Mouse (Mus musculus) limb, embryonic 10.5 days (tissue): Measurements from ENCODE around the gene Ahnak2. TPM values are rescaled to one million over a fixed set of nuclear protein-coding genes. Genes with fewer than 3 reads are reported as not detected.

ENCODE experiments used
- DNase-seq: peaks from one replicate; pipeline ENCODE4 v3.0.0-alpha.2; 2017; ENCODE audit warnings: low spot score
- H3K27ac ChIP-seq: fragments of 300-500 bp; sonication (generic); 2 replicates; pipeline ENCODE4 v1.5.1; 2016; ENCODE audit warnings: mild to moderate bottlenecking
- H3K27me3 ChIP-seq: fragments of 300-500 bp; sonication (generic); 2 replicates; pipeline ENCODE4 v1.6.1; 2016; ENCODE audit warnings: low read depth, mild to moderate bottlenecking; ENCODE audit not compliant: poor library complexity, severe bottlenecking
- H3K36me3 ChIP-seq: fragments of 300-500 bp; sonication (generic); 2 replicates; pipeline ENCODE4 v1.6.1; 2016; ENCODE audit warnings: mild to moderate bottlenecking, moderate library complexity
- H3K4me1 ChIP-seq: fragments of 300-500 bp; sonication (generic); 2 replicates; pipeline ENCODE4 v1.6.1; 2016
- H3K4me3 ChIP-seq: fragments of 300-500 bp; sonication (generic); 2 replicates; pipeline ENCODE4 v1.5.1; 2016; ENCODE audit warnings: mild to moderate bottlenecking, moderate library complexity
- H3K9me3 ChIP-seq: fragments of 300-500 bp; sonication (generic); replicated peaks from 2 replicates; pipeline ENCODE4 v1.6.1; 2016; ENCODE audit warnings: mild to moderate bottlenecking
- WGBS: fragments of 180-500 bp; shearing (Covaris S2); methylation state at CpG from one replicate; pipeline ENCODE4 v1.1.7; 2016; 5-methylcytosine and 5-hydroxymethylcytosine counted together
- polyA plus RNA-seq: library from polyadenylated mRNA; unstranded; fragments of >200 nt; fragmentation: Nextera tagmentation; extraction: Ambion mirVana; gene quantifications from 2 replicates; pipeline ENCODE4 v1.2.1, GENCODE M21; 2016

Ahnak2 gene
- polyA plus RNA-seq, 1 experiment from 2014 or later = 0.18 TPM

GRCm38 (mm10) chr12:112798716-112799115, 3.7 kb downstream of the Ahnak2 start:
- Histone ChIP-seq H3K4me1 (peaks cover 62% of the 10 kb centered on the region), H3K27ac (no peak overlapping the region), H3K9me3 (no peaks in the 10 kb centered on the region), H3K4me3 (no peak overlapping the region), H3K36me3 (no peaks in the 10 kb centered on the region), H3K27me3 (peaks cover 81% of the 10 kb centered on the region)
- WGBS = 76% methylated on average over 5 of the region's 5 CpGs
- no peak for DNase-seq

GRCm38 (mm10) chr12:112798332-112798681, 4.2 kb downstream of the Ahnak2 start:
- Histone ChIP-seq H3K27me3 (peaks cover 77% of the 10 kb centered on the region), H3K36me3 (no peaks in the 10 kb centered on the region), H3K9me3 (no peaks in the 10 kb centered on the region), H3K27ac (no peak overlapping the region), H3K4me3 (no peak overlapping the region), H3K4me1 (peaks cover 59% of the 10 kb centered on the region)
- no peak for DNase-seq
- 60% methylated on average over 5 of the region's 5 CpGs for WGBS

GRCm38 (mm10) chr12:112797672-112798331, 4.7 kb downstream of the Ahnak2 start:
- Histone ChIP-seq H3K27ac (no peak overlapping the region), H3K9me3 (no peaks in the 10 kb centered on the region), H3K4me1 (peaks cover 54% of the 10 kb centered on the region), H3K4me3 (no peak overlapping the region), H3K36me3 (no peaks in the 10 kb centered on the region), H3K27me3 (peaks cover 72% of the 10 kb centered on the region)
- no peak for DNase-seq
- 67% methylated on average over 15 of the region's 15 CpGs for WGBS

- Histone ChIP-seq H3K27ac (0 out of 2 replicates have a peak overlapping the region, but pooled peaks have one; percentile 19), H3K9me3 (no peaks in the 10 kb centered on the region), H3K4me1 (peaks cover 44% of the 10 kb centered on the region), H3K4me3 (0 out of 2 replicates have a peak overlapping the region, but pooled peaks have one; percentile 1), H3K27me3 (peaks cover 64% of the 10 kb centered on the region), H3K36me3 (no peaks in the 10 kb centered on the region)
- WGBS = 51% methylated on average over 17 of the region's 17 CpGs
- no peak for DNase-seq
Measured at GRCm38 (mm10) chr12:112796551-112797510, 5.6 kb downstream of the Ahnak2 start.

GRCm38 (mm10) chr12:112795466-112796104, 6.9 kb downstream of the Ahnak2 start:
- peaks cover 43% of the 10 kb centered on the region for H3K4me1 ChIP-seq
- no peak overlapping the region for H3K4me3 ChIP-seq
- H3K9me3 ChIP-seq = no peaks in the 10 kb centered on the region
- peaks cover 52% of the 10 kb centered on the region for H3K27me3 ChIP-seq
- 63% methylated on average over 18 of the region's 18 CpGs for WGBS
- no peak overlapping the region for H3K27ac ChIP-seq
- no peak for DNase-seq
- H3K36me3 ChIP-seq = no peaks in the 10 kb centered on the region

- peaks cover 46% of the 10 kb centered on the region; the same call in 1 of the 2 replicates for H3K27me3 ChIP-seq
- H3K4me3 ChIP-seq = no peak overlapping the region
- no peaks in the 10 kb centered on the region for H3K9me3 ChIP-seq
- H3K36me3 ChIP-seq = no peaks in the 10 kb centered on the region
- H3K27ac ChIP-seq = no peak overlapping the region; the same call in 1 of the 2 replicates
- H3K4me1 ChIP-seq = peaks cover 38% of the 10 kb centered on the region
- WGBS = 86% methylated on average over 5 of the region's 5 CpGs
- DNase-seq = no peak
Measured at GRCm38 (mm10) chr12:112794998-112795397, 7.5 kb downstream of the Ahnak2 start.

- no peaks in the 10 kb centered on the region for H3K9me3 ChIP-seq
- WGBS = 32% methylated on average over 7 of the region's 7 CpGs
- no peak overlapping the region for H3K4me3 ChIP-seq
- peaks cover 40% of the 10 kb centered on the region; the same call in 1 of the 2 replicates for H3K27me3 ChIP-seq
- no peaks in the 10 kb centered on the region for H3K36me3 ChIP-seq
- peaks cover 38% of the 10 kb centered on the region for H3K4me1 ChIP-seq
- H3K27ac ChIP-seq = peak overlapping the region; percentile 44
- no peak for DNase-seq
Measured at GRCm38 (mm10) chr12:112794356-112794816, 8.1 kb downstream of the Ahnak2 start.

GRCm38 (mm10) chr12:112793601-112794355, 8.7 kb downstream of the Ahnak2 start:
- peaks cover 38% of the 10 kb centered on the region for H3K4me1 ChIP-seq
- no peak overlapping the region for H3K4me3 ChIP-seq
- H3K9me3 ChIP-seq = no peaks in the 10 kb centered on the region
- H3K27ac ChIP-seq = peak overlapping the region; percentile 44
- WGBS = 74% methylated on average over 13 of the region's 13 CpGs
- H3K36me3 ChIP-seq = no peaks in the 10 kb centered on the region
- no peak for DNase-seq
- H3K27me3 ChIP-seq = peaks cover 34% of the 10 kb centered on the region; the same call in 1 of the 2 replicates

- Histone ChIP-seq H3K27me3 (peaks cover 9% of the 10 kb centered on the region; the same call in 1 of the 2 replicates), H3K27ac (no peak overlapping the region), H3K4me3 (no peak overlapping the region), H3K4me1 (peaks cover 25% of the 10 kb centered on the region), H3K36me3 (no peaks in the 10 kb centered on the region), H3K9me3 (no peaks in the 10 kb centered on the region)
- WGBS = 73% methylated on average over 8 of the region's 8 CpGs
- DNase-seq = no peak
Measured at GRCm38 (mm10) chr12:112791026-112791425, 11.4 kb downstream of the Ahnak2 start.

- Histone ChIP-seq H3K36me3 (no peaks in the 10 kb centered on the region), H3K4me3 (no peak overlapping the region), H3K4me1 (0 out of 2 replicates have a peak, but pooled peaks cover 3% of the 10 kb centered on the region), H3K27ac (no peak overlapping the region), H3K9me3 (no peaks in the 10 kb centered on the region), H3K27me3 (no peaks in the 10 kb centered on the region)
- 94% methylated on average over 10 of the region's 10 CpGs for WGBS
- no peak for DNase-seq
Measured at GRCm38 (mm10) chr12:112774481-112774880, 28.0 kb downstream of the Ahnak2 start.

GRCm38 (mm10) chr12:112774026-112774425, 28.4 kb downstream of the Ahnak2 start:
- 84% methylated on average over 6 of the region's 6 CpGs for WGBS
- Histone ChIP-seq H3K27ac (no peak overlapping the region), H3K9me3 (no peaks in the 10 kb centered on the region)

GRCm38 (mm10) chr12:112773366-112773765, 29.1 kb downstream of the Ahnak2 start:
- Histone ChIP-seq H3K27ac (no peak overlapping the region), H3K36me3 (no peaks in the 10 kb centered on the region), H3K4me1 (0 out of 2 replicates have a peak, but pooled peaks cover 3% of the 10 kb centered on the region), H3K27me3 (no peaks in the 10 kb centered on the region), H3K9me3 (no peaks in the 10 kb centered on the region), H3K4me3 (no peak overlapping the region)
- WGBS = 49% methylated on average over 9 of the region's 9 CpGs
- DNase-seq = no peak

More at GRCm38 (mm10) chr12:112774026-112774425, 28.4 kb downstream of the Ahnak2 start:
- Histone ChIP-seq H3K4me1 (0 out of 2 replicates have a peak, but pooled peaks cover 3% of the 10 kb centered on the region), H3K36me3 (no peaks in the 10 kb centered on the region), H3K27me3 (no peaks in the 10 kb centered on the region), H3K4me3 (no peak overlapping the region)
- DNase-seq = no peak
